Mouse (Mus musculus): ENCODE measurements around the gene Pygm. TPM values are rescaled to one million over a fixed set of nuclear protein-coding genes. Genes with fewer than 3 reads are reported as not detected.

Gene Pygm
- polyA plus RNA-seq, 1 experiment: 0.14 TPM

DNA sequence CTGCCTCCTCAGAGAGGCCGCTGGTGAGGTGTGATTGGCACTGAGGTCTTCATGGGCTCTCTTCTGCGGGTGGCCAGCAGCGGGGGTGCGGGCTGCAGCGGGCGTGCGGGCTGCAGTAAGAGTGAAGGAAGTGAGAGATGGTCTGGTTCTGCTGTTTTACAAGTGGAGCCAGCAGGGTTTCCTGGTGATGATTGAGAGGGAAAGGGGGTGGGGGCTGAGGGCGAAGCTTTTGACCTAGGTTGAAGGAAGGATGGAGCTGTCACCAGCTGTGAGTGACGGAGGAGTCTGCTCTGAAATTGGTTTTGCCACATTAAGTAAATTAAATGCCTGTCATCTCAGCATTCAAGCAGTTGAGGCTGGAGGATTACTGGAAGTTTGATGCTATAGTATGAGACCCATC lies 35.5 kb upstream of the Pygm start:
- peaks cover 18% of the 10 kb centered on the region for H3K4me1 ChIP-seq (ENCODE audit: control insufficient read depth)
- TF ChIP-seq GATA1 (IDR thresholded peaks at IDR 0.05; ENCODE audit: low read length) (no peak), TAL1 (IDR thresholded peaks at IDR 0.05; ENCODE audit: low read length) (no peak)
- no peaks in the 10 kb centered on the region for H3K27me3 ChIP-seq (ENCODE audit: control insufficient read depth)
- H3K4me3 ChIP-seq (replicated peaks): no peak overlapping the region
- peaks cover 49% of the 10 kb centered on the region for H3K36me3 ChIP-seq (ENCODE audit: control insufficient read depth)
- no peaks in the 10 kb centered on the region for H3K9me3 ChIP-seq (ENCODE audit: control insufficient read depth, low read length)

DNA sequence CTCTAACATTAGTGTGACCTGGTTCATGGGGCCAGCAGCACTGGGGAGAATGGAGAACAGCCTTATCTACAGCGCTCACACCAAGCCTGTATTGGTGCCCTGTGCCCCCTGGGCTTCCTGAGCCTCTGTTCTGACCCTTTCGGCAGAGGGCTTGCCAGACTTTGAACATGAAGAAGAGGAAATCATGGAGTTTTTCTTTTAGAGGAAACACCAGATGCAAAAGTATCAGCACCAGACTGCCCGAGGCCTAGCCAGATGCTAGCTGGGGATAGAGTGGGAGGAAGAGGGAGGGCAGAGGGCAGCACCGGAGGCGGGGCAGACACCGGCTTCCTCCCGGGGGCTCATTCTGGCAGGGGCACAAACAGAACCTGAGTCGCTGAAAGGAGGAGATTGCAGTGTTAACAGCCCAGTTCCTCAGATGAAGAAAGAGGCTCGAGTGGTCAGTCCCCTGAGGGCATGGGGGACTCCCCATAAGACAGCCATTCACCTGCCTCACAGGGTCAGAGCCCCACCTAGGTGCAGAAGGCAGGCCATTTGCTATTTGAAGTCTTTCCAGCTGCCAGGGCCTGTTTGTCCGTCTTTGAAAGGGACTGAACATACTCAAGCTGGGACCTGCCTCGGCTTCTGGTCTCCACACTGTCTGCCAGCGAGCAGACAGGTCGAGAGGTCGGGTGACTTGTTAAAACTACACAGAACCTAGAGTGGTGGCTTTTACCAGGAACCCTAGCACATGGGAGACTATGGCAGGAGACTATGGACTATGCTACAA lies 34.8 kb upstream of the Pygm start:
- Histone ChIP-seq H3K9me3 (ENCODE audit: control insufficient read depth, low read length) (no peaks in the 10 kb centered on the region), H3K27me3 (ENCODE audit: control insufficient read depth) (no peaks in the 10 kb centered on the region), H3K4me3 (replicated peaks) (no peak overlapping the region), H3K4me1 (ENCODE audit: control insufficient read depth) (peaks cover 16% of the 10 kb centered on the region), H3K36me3 (ENCODE audit: control insufficient read depth) (peaks cover 51% of the 10 kb centered on the region)
- TF ChIP-seq GATA1 (IDR thresholded peaks at IDR 0.05; ENCODE audit: low read length): no peak
- TF ChIP-seq TAL1 (IDR thresholded peaks at IDR 0.05; ENCODE audit: low read length): no peak

DNA sequence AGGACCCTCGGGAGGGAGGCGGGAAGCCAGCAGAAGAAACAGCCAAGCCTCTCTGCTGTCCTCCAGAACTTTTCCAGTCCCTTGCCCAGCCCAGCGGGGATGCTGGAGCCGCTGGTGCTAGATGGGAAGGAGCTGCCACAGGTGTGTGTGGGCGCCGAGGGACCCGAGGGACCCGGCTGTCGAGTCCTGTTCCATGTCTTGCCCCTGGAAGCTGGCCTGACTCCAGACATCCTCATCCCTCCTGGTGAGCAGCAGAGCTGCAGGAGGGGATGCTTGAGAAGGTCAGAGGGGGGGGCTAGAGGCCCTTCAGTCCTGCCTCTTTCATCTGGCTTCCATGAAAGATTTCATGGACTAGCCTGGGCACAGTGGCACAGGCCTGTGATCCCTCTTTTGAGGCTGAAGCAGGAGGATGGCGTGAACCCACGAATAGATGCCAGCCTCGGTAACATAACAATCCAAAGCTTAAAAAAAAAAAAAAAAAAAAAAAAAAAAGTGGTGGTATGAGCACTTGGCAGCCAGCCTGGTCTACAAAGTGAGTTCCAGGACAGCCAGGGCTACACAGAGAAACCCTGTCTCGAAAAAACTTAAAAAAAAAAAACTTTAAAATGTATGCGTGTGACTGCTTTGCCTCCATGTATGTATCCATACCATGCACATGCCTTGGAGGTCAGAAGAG lies 32.6 kb upstream of the Pygm start:
- Histone ChIP-seq H3K9me3 (ENCODE audit: control insufficient read depth, low read length) (no peaks in the 10 kb centered on the region), H3K4me1 (ENCODE audit: control insufficient read depth) (peaks cover 14% of the 10 kb centered on the region), H3K36me3 (ENCODE audit: control insufficient read depth) (peaks cover 44% of the 10 kb centered on the region), H3K4me3 (replicated peaks) (no peak overlapping the region), H3K27me3 (ENCODE audit: control insufficient read depth) (no peaks in the 10 kb centered on the region)
- TF ChIP-seq TAL1 (IDR thresholded peaks at IDR 0.05; ENCODE audit: low read length) (no peak), GATA1 (IDR thresholded peaks at IDR 0.05; ENCODE audit: low read length) (no peak)

DNA sequence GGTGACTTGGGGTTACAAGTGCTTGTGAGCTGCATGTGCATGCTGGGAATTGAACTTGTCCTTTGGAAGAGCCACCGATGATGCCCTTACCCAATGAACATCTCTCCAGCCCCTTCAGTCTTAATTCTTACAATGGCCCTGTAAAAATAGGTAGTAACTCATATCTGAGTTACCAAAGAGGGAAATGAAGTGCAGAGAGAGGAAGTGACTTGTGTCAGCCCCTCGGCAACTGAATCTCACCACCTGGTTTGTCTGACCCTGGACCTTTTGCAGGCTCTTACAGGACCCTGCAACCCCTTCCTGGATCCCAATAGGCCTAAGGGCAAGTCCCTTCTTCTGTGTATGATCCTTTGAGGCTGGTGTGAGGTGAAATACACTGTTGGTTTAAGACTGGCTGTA lies 32.1 kb upstream of the Pygm start:
- H3K27me3 ChIP-seq (ENCODE audit: control insufficient read depth): no peaks in the 10 kb centered on the region
- H3K36me3 ChIP-seq (ENCODE audit: control insufficient read depth): peaks cover 39% of the 10 kb centered on the region
- H3K4me3 ChIP-seq (replicated peaks): no peak overlapping the region
- TF ChIP-seq TAL1 (IDR thresholded peaks at IDR 0.05; ENCODE audit: low read length) (no peak), GATA1 (IDR thresholded peaks at IDR 0.05; ENCODE audit: low read length) (no peak)
- H3K4me1 ChIP-seq (ENCODE audit: control insufficient read depth): peaks cover 14% of the 10 kb centered on the region
- no peaks in the 10 kb centered on the region for H3K9me3 ChIP-seq (ENCODE audit: control insufficient read depth, low read length)

DNA sequence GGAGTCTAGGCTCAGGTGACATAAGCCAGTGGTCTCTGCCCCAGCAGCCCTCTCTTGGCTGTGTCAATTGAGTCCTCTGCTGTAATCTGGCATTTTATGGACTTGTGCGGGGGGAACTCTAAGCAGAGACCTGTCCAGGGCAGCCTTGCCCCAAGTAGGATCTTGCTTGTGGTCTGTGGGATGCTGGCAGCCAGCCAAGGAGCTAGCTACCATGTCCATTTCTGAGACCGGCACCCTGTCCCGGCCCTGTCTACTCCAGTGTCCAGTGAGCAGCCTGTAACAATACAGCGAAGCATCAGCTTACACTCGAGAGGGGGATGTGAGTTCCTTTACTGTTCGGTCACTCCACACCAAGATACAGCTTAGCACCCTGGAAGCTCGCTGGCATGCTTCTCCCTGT lies 30.2 kb upstream of the Pygm start:
- Histone ChIP-seq H3K4me3 (replicated peaks) (no peak overlapping the region), H3K27me3 (ENCODE audit: control insufficient read depth) (no peaks in the 10 kb centered on the region), H3K9me3 (ENCODE audit: control insufficient read depth, low read length) (no peaks in the 10 kb centered on the region), H3K4me1 (ENCODE audit: control insufficient read depth) (peaks cover 7% of the 10 kb centered on the region), H3K36me3 (ENCODE audit: control insufficient read depth) (peaks cover 36% of the 10 kb centered on the region)
- TF ChIP-seq TAL1 (IDR thresholded peaks at IDR 0.05; ENCODE audit: low read length) (no peak), GATA1 (IDR thresholded peaks at IDR 0.05; ENCODE audit: low read length) (no peak)

DNA sequence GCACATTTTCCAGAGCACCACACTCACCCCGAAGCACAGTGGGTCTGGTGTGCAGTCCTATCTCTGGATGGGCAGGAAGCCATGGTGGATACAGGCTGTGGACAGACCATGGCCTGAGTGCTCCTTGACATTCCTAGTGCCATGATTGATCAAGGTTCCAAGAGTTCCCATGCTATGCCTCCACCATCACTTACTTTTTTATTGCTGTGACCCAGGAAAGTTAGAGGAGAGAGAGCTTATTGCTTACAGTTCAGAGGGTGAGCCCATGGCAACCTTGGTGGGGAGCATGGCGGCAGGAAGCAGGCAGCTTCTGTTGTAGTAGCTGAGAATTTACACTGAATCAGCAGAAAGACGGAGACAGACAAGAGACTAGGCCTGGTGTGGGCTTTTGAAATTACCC lies 22.9 kb upstream of the Pygm start:
- peaks cover 46% of the 10 kb centered on the region for H3K36me3 ChIP-seq (ENCODE audit: control insufficient read depth)

DNA sequence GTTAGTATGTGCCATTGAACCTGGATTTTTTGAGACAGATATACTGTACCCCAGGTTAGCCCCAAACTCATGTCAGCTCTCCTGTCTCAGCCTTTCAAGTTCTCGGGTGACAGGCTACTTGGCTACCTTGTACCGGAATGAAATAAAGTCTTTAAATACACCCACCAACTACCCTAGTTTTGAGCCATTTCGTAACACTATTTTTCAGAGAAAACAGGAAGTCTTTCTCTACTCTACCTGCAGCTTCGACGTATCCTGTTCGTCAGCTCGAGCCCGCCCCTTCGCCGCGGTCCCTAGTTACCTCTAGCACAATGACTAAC lies 21.1 kb upstream of the Pygm start:
- Histone ChIP-seq H3K4me3 (replicated peaks) (peak overlapping the region; percentile 79), H3K36me3 (ENCODE audit: control insufficient read depth) (peaks cover 63% of the 10 kb centered on the region), H3K4me1 (ENCODE audit: control insufficient read depth) (peaks cover 33% of the 10 kb centered on the region), H3K9me3 (ENCODE audit: control insufficient read depth, low read length) (no peaks in the 10 kb centered on the region), H3K27me3 (ENCODE audit: control insufficient read depth) (no peaks in the 10 kb centered on the region)
- TF ChIP-seq TAL1 (IDR thresholded peaks at IDR 0.05; ENCODE audit: low read length): no peak

More for the DNA sequence above, 22.9 kb upstream of the Pygm start:
- Histone ChIP-seq H3K4me1 (ENCODE audit: control insufficient read depth) (peaks cover 24% of the 10 kb centered on the region), H3K4me3 (replicated peaks) (no peak overlapping the region), H3K27me3 (ENCODE audit: control insufficient read depth) (no peaks in the 10 kb centered on the region), H3K9me3 (ENCODE audit: control insufficient read depth, low read length) (no peaks in the 10 kb centered on the region)
- TF ChIP-seq GATA1 (IDR thresholded peaks at IDR 0.05; ENCODE audit: low read length): no peak
- TF ChIP-seq TAL1 (IDR thresholded peaks at IDR 0.05; ENCODE audit: low read length): no peak

DNA sequence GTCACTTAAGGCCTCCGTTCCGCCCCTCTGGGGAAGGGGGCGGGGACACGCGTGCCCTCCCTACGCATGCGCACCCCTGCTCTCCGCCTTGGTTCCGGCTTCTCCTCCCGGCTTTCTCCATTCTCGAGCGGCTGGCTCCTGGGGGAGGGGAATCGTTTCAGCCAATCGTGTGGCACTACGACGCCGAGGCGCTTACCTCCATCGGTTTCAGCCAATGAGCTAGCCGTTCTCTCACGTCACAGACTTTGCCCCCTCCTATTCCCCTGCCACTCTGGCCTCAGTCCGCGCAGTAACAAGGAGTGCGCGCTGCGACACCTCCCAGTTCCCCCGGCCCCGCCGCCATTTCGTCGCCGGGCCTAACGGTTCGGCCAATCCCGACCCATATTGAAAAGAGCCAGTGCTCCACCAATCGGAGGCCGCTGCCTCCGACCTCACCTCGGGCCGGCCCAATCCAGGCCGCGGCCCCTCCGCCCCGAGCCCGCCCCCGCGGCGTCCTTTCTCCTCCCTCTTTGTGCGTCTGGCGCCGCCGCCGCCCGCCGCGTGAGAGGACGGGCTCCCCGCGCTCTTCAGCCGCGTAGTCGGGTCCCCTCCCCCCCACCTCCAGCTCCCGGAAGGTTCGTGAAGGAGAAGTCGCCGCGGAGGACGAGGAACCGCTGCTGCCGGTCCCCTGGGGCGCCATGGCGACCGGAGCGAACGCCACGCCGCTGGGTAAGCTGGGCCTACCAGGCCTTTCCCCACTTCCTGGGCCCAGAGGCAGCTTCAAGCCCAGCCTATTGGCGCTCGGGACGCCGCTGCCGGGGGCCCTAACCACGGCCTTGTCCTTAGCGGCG lies 20.6 kb upstream of the Pygm start, which contains the start of gene Sf1:
Gene Sf1, plus strand, starts transcription at position 280 of the 830 bp plus-strand sequence.
- no peaks in the 10 kb centered on the region for H3K27me3 ChIP-seq (ENCODE audit: control insufficient read depth)
- H3K4me3 ChIP-seq (replicated peaks): peak within 1 kb of the TSS; percentile 79
- peaks cover 67% of the 10 kb centered on the region for H3K36me3 ChIP-seq (ENCODE audit: control insufficient read depth)
- H3K4me1 ChIP-seq (ENCODE audit: control insufficient read depth): peaks cover 33% of the 10 kb centered on the region
- TF ChIP-seq TAL1 (IDR thresholded peaks at IDR 0.05; ENCODE audit: low read length): no peak
- TF ChIP-seq GATA1 (IDR thresholded peaks at IDR 0.05; ENCODE audit: low read length): no peak
- H3K9me3 ChIP-seq (ENCODE audit: control insufficient read depth, low read length): no peaks in the 10 kb centered on the region

DNA sequence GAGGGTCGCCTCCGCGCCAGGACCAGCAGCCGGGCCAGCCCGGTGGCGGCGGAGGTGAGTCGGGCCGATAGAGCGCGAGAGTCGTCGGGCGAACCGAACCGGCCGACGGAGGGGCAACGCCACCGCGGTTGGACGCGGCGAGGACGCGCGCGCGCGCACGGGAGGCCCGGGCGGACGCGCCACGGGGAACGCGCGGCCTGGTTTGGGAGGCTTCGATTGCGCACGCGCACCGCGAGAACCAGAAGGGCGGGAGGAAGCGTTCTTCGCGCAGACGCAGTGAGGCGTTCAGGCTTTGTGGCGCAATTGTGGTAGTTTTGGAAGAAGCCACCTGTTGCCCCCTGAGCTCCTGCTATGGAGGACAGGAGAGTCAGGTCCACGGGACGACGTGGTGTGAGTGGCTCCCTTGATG lies 19.9 kb upstream of the Pygm start:
- Histone ChIP-seq H3K9me3 (ENCODE audit: control insufficient read depth, low read length) (no peaks in the 10 kb centered on the region), H3K36me3 (ENCODE audit: control insufficient read depth) (peaks cover 71% of the 10 kb centered on the region), H3K27me3 (ENCODE audit: control insufficient read depth) (no peaks in the 10 kb centered on the region), H3K4me1 (ENCODE audit: control insufficient read depth) (peaks cover 33% of the 10 kb centered on the region), H3K4me3 (replicated peaks) (peak overlapping the region; percentile 79)
- TF ChIP-seq GATA1 (IDR thresholded peaks at IDR 0.05; ENCODE audit: low read length): no peak
- no peak for TF ChIP-seq TAL1 (IDR thresholded peaks at IDR 0.05; ENCODE audit: low read length)
